In the genomic region with DNA sequence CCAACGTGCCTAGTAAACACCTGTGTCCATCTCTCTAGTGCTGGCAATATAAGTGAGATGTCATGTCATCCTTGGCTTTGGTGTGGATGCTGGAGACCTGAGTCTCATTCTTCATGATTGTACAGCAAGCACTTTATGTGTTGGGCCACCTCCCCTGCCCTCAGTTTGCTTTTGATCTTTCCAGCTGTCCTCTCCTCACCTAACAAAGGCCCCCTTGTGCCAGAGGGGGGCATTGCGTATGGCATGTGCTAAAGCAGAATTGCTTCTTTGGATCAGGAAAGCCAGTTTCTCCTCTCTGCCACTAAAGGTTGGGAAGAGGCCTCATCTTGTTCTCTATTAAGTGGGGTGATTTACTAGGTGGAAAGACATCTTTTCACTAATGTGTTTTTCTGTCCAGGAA, we compare ENCODE assay signal across 11 mouse cellular contexts.
A peak's percentile ranks its signal among the peaks of the same experiment; 100 is the strongest.
DNase-seq lines count a peak whose midpoint lies in the region; ATAC-seq and TF ChIP-seq lines count a peak whose summit lies in the region.
"Had no signal": no experiment of that assay in that cellular context is flagged by ENCODE, and none has a peak within 500 bp of the region (broad histone marks: within the 10 kb centered on the region; RNA-seq: fewer than 3 reads in every experiment).

No protein-coding gene starts in this region.

- no peak overlapping the region for H3K9ac ChIP-seq in stomach, postnatal 0 days (ENCODE audit: low read length)
- H3K9ac ChIP-seq: embryonic facial prominence, embryonic 15.5 days; heart, embryonic 13.5 days had no signal

- peak; percentile 8; the same call in 1 of the 2 replicates for TF ChIP-seq CTCF in gastrocnemius, adult 2 months (IDR thresholded peaks at IDR 0.05)
- peak; percentile 59 for TF ChIP-seq CTCF in lung, adult 2 months (IDR thresholded peaks at IDR 0.05; ENCODE audit: insufficient read depth, low read length)
- TF ChIP-seq CTCF in stomach, postnatal 0 days (IDR thresholded peaks at IDR 0.05; ENCODE audit: low read depth), result peak; percentile 60

- 0 out of 2 replicates have a peak, but pooled peaks cover 2% of the 10 kb centered on the region for H3K4me1 ChIP-seq in lung, adult 2 months (ENCODE audit: control insufficient read depth, insufficient read depth, low read length)
- H3K4me1 ChIP-seq in stomach, postnatal 0 days (replicated peaks; ENCODE audit: control insufficient read depth, insufficient read depth), result no peaks in the 10 kb centered on the region
- H3K4me1 ChIP-seq: embryonic facial prominence, embryonic 15.5 days had no signal

- H3K27me3 ChIP-seq in stomach, postnatal 0 days (ENCODE audit: control insufficient read depth, insufficient read depth, low read length), result no peaks in the 10 kb centered on the region
- H3K27me3 ChIP-seq: embryonic facial prominence, embryonic 15.5 days; heart, embryonic 13.5 days had no signal

- no peak overlapping the region for H3K27ac ChIP-seq in gastrocnemius, adult 2 months
- no peak overlapping the region for H3K27ac ChIP-seq in stomach, postnatal 0 days (replicated peaks)
- H3K27ac ChIP-seq: embryonic facial prominence, embryonic 15.5 days; heart, embryonic 13.5 days had no signal

- DNase-seq in gastrocnemius, adult 2 months, result no peak
- DNase-seq in gastrocnemius, adult 18-20 months (ENCODE audit: low spot score), result no peak
- DNase-seq in lung, adult 2 months, result no peak
- DNase-seq in lung, adult 18-20 months, result no peak
- DNase-seq in embryo, embryonic 10 days (ENCODE audit: low spot score), result peak; percentile 46
- DNase-seq in stomach, postnatal 0 days (ENCODE audit: low spot score), result peak; percentile 21
- DNase-seq in ovary, postnatal 36 days (ENCODE audit: low spot score), result no peak
- no peak for DNase-seq in gastrocnemius, postnatal 36 days
- DNase-seq: layer of hippocampus, postnatal 36 days had no signal

- no peak for ATAC-seq in stomach, postnatal 0 days (ENCODE audit: low FRiP score, low TSS enrichment)

- H3K36me3 ChIP-seq in stomach, postnatal 0 days (ENCODE audit: control insufficient read depth, insufficient read depth, low read length), result no peaks in the 10 kb centered on the region
- H3K36me3 ChIP-seq: embryonic facial prominence, embryonic 15.5 days; heart, embryonic 13.5 days had no signal

- intact Hi-C loops in gastrocnemius, adult 2 months (cut with DNase I), result no loop called here
- intact Hi-C loops in gastrocnemius, postnatal 36 days (cut with DNase I), result no loop called here

- TF ChIP-seq POLR2A in lung, adult 2 months (IDR thresholded peaks at IDR 0.05; ENCODE audit: borderline replicate concordance, extremely low read depth, low read depth, low read length), result no peak

- no peaks in the 10 kb centered on the region for H3K9me3 ChIP-seq in stomach, postnatal 0 days (ENCODE audit: control insufficient read depth, low read length)
- H3K9me3 ChIP-seq: embryonic facial prominence, embryonic 15.5 days; heart, embryonic 13.5 days had no signal

- H3K4me3 ChIP-seq in gastrocnemius, adult 2 months, result no peak overlapping the region
- no peak overlapping the region for H3K4me3 ChIP-seq in lung, adult 2 months (replicated peaks; ENCODE audit: extremely low read depth, low read depth, low read length)
- no peak overlapping the region for H3K4me3 ChIP-seq in stomach, postnatal 0 days (ENCODE audit: low read depth, low read length)
- H3K4me3 ChIP-seq: embryonic facial prominence, embryonic 15.5 days; heart, embryonic 13.5 days had no signal

- TF ChIP-seq EP300 in stomach, postnatal 0 days (optimal IDR thresholded peaks at IDR 0.05), result no peak

- H3K4me2 ChIP-seq in stomach, postnatal 0 days (replicated peaks; ENCODE audit: low read depth), result no peak overlapping the region
- H3K4me2 ChIP-seq: embryonic facial prominence, embryonic 15.5 days; heart, embryonic 13.5 days had no signal

- WGBS in lung, adult 2 months, result 97% methylated on average over 2 of the region's 2 CpGs
- WGBS in stomach, postnatal 0 days, result 97% methylated on average over 2 of the region's 2 CpGs

Comparison
In these comparisons a context has a peak if more than half of its experiments do, and no peak if none do; other contexts are left out.
1. DNase-seq: peak in embryo, embryonic 10 days (single experiment) and stomach, postnatal 0 days (single experiment); none in gastrocnemius, adult 2 months (single experiment), gastrocnemius, adult 18-20 months (single experiment), lung, adult 2 months (single experiment), lung, adult 18-20 months (0 of 2), ovary, postnatal 36 days (single experiment) and gastrocnemius, postnatal 36 days (0 of 2).
2. CTCF ChIP-seq: peak in every context shown above with its lines; median percentile 60 in stomach, postnatal 0 days; 59 in lung, adult 2 months; 8 in gastrocnemius, adult 2 months.